Mouse (Mus musculus) cortical plate, adult 2 months (tissue): ENCODE results near the gene Gm49396.

Experiments used
- CTCF ChIP-seq: fragments of 200-500 bp; IDR thresholded peaks from 2 replicates; pipeline ENCODE4 v1.5.1; 2011; ENCODE audit warnings: mild to moderate bottlenecking, control low read depth, low read length; ENCODE audit not compliant: insufficient read depth; ENCODE audit errors: extremely low read depth
- POLR2A ChIP-seq: fragments of 200-500 bp; IDR thresholded peaks from 2 replicates; pipeline ENCODE4 v1.6.1; 2011; ENCODE audit warnings: mild to moderate bottlenecking, low read length, control low read depth; ENCODE audit not compliant: insufficient read depth; ENCODE audit errors: extremely low read depth

DNA sequence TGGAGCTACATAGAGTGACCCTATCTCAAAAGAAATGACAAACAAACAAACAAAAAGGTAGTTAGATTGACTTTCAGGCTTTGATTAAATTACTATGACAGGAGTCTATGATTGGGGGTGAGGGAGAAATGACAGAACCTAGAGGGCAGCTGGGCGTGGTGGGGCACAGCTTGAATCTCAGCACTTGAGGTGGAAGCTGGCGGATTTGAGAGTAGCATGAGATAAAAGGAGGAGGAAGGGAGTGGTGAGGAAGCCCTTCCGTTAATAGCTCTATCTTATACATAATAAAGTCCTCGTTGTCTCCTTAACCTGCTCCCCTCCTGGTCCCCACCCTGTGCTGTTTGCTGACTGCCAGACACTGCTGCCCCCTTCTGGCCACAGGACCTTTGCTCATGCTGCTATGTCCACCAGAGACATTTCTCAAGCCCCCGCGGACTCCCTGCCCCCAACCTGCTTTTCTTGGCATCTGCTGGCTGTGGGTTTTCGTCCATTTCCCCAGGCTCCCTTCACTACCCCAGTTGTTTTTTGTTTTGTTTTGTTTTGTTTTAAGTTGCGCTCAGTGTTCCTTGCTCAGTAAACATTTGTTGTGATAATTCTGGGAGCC is 44.7 kb downstream of the Gm49396 start:
- TF ChIP-seq POLR2A (no peak), CTCF (peak; percentile 45)
